Mouse (Mus musculus) kidney, adult 2 months (tissue): ENCODE measurements around the gene Plcb3.

Experiments
- CTCF ChIP-seq: fragments of 200-500 bp; conservative IDR thresholded peaks from 2 replicates; pipeline ENCODE4 v1.5.1; 2011; ENCODE audit warnings: low read depth, mild to moderate bottlenecking, control low read depth, low read length, moderate library complexity, mixed read lengths; ENCODE audit not compliant: insufficient read depth, insufficient read length
- POLR2A ChIP-seq: fragments of 200-500 bp; IDR thresholded peaks from one replicate; pipeline ENCODE4 v1.6.1; 2011; ENCODE audit warnings: low read depth, low read length, control low read depth

DNA sequence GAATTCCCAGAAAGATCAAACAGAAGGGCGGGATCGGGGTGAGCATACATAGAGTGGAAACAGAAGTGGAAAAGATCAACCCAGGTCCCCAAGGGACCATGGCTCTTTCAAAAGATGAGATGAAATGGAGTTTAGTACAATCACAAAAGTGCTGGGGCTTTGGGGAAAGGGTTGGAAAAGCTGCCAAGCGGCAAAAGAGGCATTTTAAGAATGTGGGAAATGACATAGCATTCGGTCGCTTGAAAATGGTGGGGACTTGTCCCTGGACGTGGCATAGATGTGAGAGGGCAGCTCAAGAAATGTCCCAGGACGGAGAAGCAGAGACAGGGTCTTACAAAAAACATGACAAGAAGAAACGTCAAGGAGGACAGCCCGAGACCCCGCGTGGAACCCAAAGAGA is 67.2 kb downstream of the Plcb3 start:
- TF ChIP-seq CTCF = no peak
- no peak for TF ChIP-seq POLR2A
